Mouse (Mus musculus) ES-E14 (cell line): ENCODE results near the gene Slc16a10.

ENCODE experiments used
- HCFC1 ChIP-seq: IDR thresholded peaks from 2 replicates; pipeline ENCODE4 v1.6.1; 2012; ENCODE audit warnings: low read length, inconsistent platforms, borderline replicate concordance; ENCODE audit not compliant: insufficient read depth
- MAFK ChIP-seq: IDR thresholded peaks from 2 replicates; pipeline ENCODE4 v1.6.1; 2014; ENCODE audit warnings: mild to moderate bottlenecking, low read depth, low read length, inconsistent platforms; ENCODE audit not compliant: insufficient read depth
- ZNF384 ChIP-seq: IDR thresholded peaks from 2 replicates; pipeline ENCODE4 v1.6.1; 2012; ENCODE audit warnings: low read depth, low read length, inconsistent platforms

DNA sequence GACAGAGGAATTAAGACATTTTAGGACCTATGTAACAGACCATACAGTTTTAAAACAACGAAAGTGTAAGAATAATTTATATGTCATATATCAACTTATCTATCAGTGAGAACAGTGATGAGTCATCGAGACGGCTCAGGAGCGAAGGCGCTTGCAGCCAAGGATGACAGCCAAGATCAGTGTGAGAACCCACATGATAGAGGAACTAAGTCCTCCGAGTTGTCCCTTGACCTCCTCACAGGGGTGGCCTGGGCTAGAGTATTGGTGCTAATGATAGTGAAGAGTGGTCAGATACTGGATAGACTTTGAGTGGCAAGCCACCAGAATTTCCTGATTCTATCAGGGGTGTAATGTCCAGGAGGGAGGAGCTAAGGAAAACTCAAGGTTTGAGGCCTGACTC is 68.5 kb downstream of the Slc16a10 start:
- TF ChIP-seq MAFK = no peak
- no peak for TF ChIP-seq ZNF384
- TF ChIP-seq HCFC1 = no peak
